Mouse (Mus musculus): ENCODE measurements around the gene Eno1.

DNA sequence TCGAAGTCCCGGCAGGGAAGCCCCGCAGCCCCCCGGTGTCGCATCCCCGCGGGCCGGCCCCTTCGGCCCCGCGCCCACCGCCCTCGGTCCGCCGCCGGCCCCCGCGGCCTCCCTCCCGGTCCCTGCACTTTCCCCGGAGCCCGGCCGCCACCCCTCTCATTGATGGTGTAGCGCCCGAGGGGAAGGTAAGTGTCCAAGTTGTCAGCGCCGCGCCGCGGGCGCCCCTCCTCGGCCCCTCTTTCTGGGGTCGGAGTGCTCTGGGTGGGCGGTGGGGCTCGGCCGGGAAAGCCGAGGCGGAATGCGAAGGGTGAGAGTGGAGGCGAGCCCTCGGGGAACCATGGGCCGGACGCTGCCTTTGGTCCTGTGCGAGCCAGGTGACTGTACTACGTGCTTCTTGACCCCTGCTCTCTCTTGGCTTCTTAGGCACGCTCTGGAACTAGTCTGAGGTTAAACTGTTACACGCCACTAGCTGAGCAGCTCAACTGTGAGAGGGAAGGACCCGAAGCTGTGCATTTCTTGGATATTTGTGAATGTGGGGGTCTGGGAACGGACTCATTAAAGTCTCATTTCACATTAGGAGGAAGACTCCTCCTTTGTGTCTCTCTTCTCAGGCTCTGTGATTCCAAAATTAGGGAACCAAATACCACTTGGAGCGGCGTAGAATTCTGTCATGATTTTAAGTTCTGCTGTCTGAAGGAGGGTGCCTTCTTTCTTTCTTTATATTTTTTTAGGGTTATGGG is 45.5 kb downstream of the Eno1 start:
- TF ChIP-seq POLR2A (IDR thresholded peaks at IDR 0.05; ENCODE audit: borderline replicate concordance, control insufficient read depth, low read depth, low read length), result no peak
- no peak for TF ChIP-seq CTCF (IDR thresholded peaks at IDR 0.05; ENCODE audit: control insufficient read depth, insufficient read depth, low read length)

All from bone marrow, adult 2 months (tissue).